Mouse (Mus musculus): ENCODE measurements at regions not wholly inside any gene's neighbourhood (a gene's known extent, or its start where the extent isn't known, plus 50 kb on each side); places are given as distances from the start of the nearest gene placed in this dataset.

- no peak for TF ChIP-seq CTCF (IDR thresholded peaks at IDR 0.05; ENCODE audit: low read depth)
- TF ChIP-seq EP300 (IDR thresholded peaks at IDR 0.05; ENCODE audit: low read depth), result no peak
These were observed 245.7 kb downstream of the Arl6ip6 start for GRCm38 (mm10) chr2:53437046-53437815.

Measured in liver, postnatal 0 days (tissue).